Mouse (Mus musculus) MEL (cell line): Measurements from ENCODE around the gene 4930579F01Rik.

Experiments used
- CTCF ChIP-seq, 3 experiments: IDR thresholded peaks in 2 of 3; conservative IDR thresholded peaks in 1 of 3; 2 replicates each; pipeline ENCODE4 v1.5.1; 2011 to 2012; ENCODE audit warnings: low read length in 3 of 3, low read depth in 2 of 3, mild to moderate bottlenecking in 2 of 3, improper control_type of control experiment in 1 of 3, inconsistent platforms in 1 of 3, mixed read lengths in 1 of 3, moderate library complexity in 1 of 3; ENCODE audit not compliant: control insufficient read depth in 1 of 3, insufficient read depth in 1 of 3, poor library complexity in 1 of 3, severe bottlenecking in 1 of 3
- ELF1 ChIP-seq: IDR thresholded peaks from 2 replicates; pipeline ENCODE4 v1.6.1; 2014; ENCODE audit warnings: low read depth, mild to moderate bottlenecking, inconsistent platforms, low read length, improper control_type of control experiment, moderate library complexity
- MYB ChIP-seq: IDR thresholded peaks from 2 replicates; pipeline ENCODE4 v1.6.1; 2011; ENCODE audit warnings: mild to moderate bottlenecking, low read depth, low read length, improper control_type of control experiment
- TAL1 ChIP-seq: IDR thresholded peaks from 2 replicates; pipeline ENCODE4 v1.6.1; 2012; ENCODE audit warnings: mild to moderate bottlenecking, inconsistent platforms, low read length, moderate library complexity, mixed read lengths

DNA sequence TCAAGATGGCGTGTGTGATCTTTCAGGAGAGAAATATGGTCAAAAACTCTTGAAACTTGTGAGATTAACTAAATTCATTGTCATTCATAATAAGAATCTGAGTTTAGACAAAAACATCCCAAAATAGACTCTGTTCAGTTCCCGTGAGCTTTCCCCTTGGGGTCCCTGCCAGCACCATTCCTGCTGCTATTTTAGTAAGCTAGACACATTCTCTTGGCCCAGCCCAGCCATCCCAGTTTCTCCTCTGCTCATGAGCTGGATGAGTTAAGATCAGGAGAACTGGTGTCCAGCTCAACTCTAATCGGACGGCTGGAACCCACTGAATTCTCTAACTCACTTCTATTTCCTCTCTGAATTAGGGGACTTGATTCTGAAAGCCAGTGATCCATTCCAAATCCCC is 76.8 kb downstream of the 4930579F01Rik start:
- no peak for TF ChIP-seq TAL1
- no peak for TF ChIP-seq MYB
- TF ChIP-seq ELF1: no peak
- no peak for TF ChIP-seq CTCF (IDR thresholded peaks at IDR 0.05 in 2 of 3, conservative IDR thresholded peaks at IDR 0.05 in 1 of 3; ENCODE audit: control insufficient read depth in 1 of 3, insufficient read depth in 1 of 3, low read depth in 2 of 3, low read length in 3 of 3, poor library complexity in 1 of 3, severe bottlenecking in 1 of 3)
